Mouse (Mus musculus) adrenal gland, postnatal 25 days (tissue): Measurements from ENCODE around the gene Ogg1. TPM values are rescaled to one million over a fixed set of nuclear protein-coding genes. Genes with fewer than 3 reads are reported as not detected.
"Not testable (repeated sequence)": the region's sequence is repeated elsewhere in the genome, so short reads cannot be mapped to it uniquely, and the experiment has no call there.

Experiments
- DNase-seq: peaks from one replicate; pipeline ENCODE4 v3.0.0; 2021; ENCODE audit warnings: mixed read lengths
- total RNA-seq: library from RNA; stranded (reverse); gene quantifications from 2 replicates; pipeline ENCODE4 v1.2.3, GENCODE M21; 2021

The Ogg1 gene
- total RNA-seq, 1 experiment from 2014 or later = 19.9 TPM

DNA sequence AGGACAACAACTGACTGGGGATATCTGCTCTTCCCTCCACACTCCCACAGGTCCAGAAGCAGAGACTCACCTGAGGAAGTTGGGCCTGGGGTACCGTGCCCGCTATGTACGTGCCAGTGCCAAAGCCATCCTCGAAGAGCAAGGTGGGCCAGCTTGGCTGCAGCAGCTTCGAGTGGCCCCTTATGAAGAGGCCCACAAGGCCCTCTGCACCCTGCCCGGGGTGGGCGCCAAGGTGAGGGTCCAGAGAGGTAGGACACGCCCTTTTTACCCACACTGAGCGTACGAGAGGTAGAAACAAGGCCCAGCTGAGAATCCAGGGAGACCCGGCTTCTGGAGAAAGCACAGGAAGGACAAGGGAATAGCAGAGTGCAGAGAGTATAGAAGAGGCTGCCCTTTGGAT, 4.9 kb downstream of the Ogg1 start:
- DNase-seq = no peak

DNA sequence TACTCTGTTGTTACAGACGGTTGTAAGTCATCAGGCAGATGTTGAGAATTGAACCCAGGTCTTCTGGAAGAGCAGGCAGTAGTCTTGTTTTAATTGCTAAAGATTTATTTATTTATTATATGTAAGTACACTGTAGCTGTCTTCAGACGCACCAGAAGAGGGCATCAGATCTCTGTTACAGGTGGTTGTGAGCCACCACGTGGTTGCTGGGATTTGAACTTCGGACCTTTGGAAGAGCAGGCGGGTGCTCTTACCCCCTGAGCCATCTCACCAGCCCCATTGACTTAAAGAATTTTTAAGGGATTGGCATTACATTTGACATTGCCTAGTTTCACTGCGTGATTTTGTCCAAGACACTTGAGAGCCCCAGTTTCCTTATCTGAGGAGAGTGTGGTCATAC, 6.0 kb downstream of the Ogg1 start:
- DNase-seq = not testable (repeated sequence)

DNA sequence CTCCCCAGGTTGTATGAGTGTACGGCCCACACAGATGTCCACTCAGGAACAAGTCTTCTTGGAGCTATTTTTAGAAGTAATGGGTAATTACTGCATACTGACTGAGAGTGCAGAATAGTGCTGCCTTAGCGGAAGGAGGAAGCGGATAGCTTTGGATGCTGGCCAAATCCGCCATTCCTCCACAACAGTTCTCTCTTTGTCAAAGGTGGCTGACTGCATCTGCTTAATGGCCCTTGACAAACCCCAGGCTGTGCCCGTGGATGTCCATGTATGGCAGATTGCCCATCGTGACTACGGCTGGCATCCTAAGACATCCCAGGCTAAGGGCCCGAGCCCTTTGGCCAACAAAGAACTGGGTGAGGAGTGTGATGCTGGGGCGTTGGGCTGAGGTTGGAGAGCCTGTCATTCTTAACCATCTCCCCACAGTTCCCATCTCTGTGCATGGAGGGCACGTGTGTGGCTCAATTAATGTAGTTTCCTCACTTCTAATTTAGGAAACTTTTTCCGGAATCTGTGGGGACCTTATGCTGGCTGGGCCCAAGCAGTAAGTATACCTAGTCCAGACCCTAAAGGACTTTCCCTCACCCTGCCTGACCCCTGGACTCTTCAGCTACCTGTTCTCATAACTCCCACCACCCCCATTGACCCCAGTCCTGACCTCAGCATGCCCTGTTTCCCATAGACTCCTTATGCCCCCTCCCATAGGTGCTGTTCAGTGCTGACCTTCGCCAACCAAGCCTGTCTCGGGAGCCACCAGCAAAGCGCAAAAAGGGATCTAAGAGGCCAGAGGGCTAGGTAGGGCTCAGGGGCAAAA, 6.6 kb downstream of the Ogg1 start:
- DNase-seq = no peak

DNA sequence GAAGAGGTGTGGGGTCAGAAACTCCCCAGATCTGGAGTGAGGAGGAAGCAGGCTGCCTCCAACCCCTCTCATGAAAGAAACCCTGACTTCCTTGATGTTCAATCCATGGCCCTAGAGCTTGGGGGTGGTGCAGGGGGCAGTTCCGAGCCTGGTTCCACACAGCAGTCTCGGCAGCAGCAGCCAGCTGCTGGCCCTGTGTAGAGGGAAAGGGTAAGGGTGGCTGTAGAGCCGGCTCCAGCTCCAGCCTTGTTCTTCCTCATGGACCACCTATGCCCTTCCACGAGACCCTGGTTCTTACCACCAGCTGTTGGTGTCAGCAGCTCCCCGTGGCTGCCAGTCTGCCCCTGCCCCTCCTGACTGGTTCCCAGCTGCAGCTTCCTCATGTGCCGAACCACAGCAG, 7.4 kb downstream of the Ogg1 start:
- DNase-seq = no peak

DNA sequence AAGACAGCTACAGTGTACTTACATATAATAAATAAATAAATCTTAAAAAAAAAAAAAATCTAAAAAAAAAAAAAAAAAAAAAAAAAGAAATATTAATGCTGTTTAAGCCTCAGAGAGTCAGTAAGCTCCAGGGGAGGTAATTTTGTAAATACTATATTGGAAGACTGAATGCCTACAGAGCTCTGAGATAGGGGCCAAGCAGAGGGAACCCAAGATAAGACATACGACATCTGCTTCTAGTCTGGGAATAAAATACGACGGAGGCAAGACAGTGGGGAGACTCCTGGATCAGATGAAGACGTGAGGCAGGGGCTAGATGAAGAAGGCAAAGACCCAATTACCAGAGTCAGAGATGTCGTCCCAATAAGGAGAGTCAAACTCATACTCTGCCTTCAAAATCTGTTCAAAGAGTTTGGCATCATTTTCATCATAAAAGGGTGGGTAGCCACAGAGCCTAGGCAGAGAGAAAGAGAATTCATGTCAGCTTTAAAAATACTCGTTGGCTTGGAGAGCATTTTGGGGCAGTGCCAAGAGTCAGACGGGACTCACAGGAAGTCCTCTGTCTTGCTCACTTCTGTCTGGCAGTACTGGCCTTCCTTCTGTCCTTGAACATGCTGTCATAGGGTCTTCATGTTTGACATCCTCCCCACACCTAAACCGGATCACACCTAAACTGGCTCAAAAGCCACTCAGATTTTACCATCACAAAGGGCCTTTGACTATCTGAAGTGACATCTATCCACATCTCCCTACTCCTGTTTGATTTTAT, 10.3 kb downstream of the Ogg1 start:
- DNase-seq = peak; percentile 61

DNA sequence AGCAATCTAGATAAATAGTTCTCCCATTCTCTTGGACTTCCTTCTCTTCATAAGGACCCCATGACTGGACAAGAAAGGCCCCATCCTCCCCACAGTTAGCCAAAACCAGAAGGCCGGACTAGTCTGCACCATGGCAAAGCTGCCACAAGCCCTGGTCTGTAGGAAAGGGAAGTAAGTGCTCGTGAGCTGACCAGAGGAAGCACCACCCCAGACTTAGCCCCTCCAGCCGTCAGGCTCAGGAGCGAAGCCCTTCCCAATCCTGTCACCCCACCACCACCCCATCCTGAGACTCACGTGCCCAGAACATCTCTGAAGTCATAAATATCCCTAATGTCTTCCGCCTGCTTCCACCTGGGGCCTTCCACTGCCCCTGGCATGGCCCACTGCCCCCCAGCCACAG, 14.8 kb downstream of the Ogg1 start:
- no peak for DNase-seq

DNA sequence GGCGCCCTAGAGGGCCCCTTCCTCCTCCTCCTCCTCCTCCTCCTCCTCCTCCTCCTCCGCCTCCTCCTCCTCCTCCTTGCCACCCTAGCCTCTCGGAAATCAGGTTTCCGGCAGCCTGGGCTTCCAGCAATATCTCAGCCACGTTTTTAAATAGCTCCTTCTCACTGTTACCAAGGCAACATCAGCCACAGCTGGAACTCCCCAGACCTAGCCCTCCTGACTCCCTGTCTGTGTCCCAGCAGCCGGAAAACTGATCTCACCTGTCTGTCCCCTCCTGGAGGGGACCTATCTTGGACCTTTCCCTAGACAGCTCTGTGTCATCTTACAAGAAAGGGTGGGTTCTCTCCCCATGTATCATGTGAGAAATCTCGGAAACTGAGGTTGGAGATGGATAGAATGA, 15.5 kb downstream of the Ogg1 start:
- DNase-seq = no peak

DNA sequence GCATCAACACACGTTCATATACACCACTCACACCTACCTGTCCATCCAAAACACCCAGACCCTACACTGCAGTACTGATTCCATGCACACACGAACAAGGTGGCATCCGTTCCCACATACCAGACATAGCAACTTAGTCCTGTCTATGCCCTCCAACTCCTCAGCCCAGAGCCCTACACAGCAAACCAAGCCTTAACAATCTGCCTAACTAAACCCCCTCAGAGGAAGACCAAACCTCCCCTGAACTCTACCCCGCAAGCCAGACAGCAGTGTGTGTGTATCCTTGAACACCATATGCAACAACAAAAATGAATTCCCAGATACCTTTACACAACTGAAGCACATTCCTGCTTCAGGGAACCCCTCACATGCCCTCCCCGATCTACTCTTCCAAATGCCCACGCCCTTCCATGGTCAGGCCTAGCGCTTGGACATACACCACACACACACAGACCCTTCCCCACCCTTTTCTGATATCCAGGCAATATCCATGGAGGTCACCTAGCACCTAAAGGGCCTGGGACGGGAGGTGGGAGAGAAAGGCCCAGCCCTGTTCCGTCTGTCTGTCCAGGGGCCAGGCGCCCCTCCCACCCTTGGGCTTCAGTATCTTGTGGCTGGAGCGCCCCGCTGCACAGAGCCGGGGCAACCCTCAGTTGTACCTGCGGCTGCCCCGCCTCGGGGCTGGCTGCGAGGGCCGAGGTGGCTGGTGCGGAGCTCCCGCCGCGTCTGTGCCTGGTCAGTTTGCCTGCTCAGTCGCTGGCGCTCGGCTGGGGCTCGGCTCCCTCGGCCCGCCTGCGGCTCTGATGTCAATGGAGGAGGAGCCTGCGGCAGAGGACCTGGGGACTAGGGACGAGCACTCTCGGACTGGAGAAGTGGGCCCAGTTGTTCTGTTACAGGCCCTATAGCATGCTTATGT, 16.7 kb downstream of the Ogg1 start, which contains the start of gene Camk1:
Camk1 (minus strand) TSS at position 808 of the 916 bp plus-strand sequence.
- peak; percentile 86 for DNase-seq

DNA sequence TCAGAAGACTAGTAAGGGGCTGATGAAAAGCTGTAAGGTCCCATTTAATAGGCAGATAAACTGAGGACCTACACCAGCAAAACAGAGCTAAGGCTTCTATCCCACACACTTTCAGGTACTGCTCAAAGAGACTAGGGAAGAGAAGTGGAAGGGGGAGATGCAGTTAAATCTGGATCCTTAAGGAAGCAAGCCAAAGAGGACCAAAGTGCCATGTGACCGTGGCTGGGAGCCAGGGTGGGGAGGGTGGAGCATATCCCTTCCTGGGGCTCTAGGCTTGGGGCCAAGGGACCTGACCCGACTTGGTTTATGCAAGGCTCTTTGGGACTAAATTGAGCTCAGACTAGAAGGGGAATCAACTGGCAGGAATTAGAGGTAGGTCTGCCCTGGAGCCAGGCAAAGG, 17.5 kb downstream of the Ogg1 start:
- DNase-seq = peak; percentile 79

DNA sequence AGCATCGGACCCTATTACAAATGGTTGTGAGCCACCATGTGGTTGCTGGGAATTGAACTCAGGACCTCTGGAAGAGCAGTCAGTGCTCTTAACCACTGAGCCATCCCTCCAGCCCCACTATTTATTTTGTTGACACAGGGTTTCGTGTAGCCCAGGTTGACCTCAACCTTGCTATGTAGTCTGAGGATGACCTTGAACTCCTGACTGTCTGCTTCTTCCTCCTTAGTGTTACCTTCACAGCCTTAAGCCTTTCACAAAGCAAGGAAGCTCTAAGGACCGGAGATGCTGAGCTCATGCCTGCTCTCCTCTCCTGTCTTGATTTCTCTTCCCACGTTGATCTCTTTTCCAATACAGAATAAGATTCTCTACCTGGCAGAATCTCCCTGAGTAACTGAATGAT, 20.1 kb downstream of the Ogg1 start:
- no peak for DNase-seq

DNA sequence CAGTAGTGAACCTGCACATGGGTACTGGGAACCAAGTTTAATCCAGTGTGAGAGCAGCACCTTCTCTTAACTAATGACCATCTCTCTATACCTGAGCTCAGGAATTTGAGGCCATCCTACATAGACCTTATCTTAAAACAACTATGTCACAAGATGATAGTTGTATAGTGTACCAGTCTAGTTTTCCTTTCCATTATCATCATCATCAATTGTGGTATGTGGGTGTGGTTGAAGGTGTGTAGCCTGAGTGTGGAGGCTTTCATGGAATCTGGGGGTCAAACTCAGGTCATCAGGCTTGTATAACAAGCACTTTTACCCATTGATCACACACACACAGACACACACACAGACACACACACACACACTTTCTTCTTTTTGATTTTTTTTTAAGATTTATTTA, 23.8 kb downstream of the Ogg1 start:
- no peak for DNase-seq

DNA sequence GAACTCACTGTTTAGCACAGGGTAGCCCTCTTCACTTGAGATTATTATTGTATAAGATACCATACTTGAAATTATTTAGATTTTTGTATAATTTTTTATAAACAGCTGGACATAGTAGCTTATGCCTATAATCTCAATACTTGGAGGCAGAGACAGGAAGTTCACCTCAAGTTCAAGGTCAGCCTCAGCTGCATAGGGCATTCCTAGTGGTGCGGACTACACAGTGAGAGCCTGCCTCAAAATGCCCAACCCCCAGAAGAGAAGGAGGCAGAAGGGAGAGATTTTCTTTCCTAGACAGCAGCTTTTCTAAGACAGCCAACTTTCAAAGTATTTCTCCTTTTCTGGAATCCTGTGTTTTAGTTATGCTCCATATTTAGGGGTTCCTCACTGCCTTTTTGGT, 24.4 kb downstream of the Ogg1 start:
- DNase-seq = no peak

DNA sequence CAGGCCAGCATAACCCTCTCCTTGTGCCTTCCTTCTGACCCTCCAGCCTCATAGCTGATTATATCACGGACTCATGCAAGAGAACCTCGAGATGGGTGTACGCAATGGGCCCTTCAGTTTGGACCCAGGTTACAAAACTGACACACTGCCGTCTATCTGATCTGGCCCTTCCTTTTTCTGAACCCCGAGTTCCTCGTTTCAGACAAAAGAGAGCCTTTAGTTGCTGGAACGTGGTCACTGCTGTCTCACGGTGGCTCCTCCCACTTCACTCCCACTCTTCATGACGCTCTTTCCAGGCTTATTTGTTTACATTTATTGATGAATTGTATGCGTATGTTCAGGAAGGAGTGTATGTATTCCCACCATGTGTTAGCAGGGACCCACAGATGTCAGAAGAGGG, 24.9 kb downstream of the Ogg1 start:
- no peak for DNase-seq

DNA sequence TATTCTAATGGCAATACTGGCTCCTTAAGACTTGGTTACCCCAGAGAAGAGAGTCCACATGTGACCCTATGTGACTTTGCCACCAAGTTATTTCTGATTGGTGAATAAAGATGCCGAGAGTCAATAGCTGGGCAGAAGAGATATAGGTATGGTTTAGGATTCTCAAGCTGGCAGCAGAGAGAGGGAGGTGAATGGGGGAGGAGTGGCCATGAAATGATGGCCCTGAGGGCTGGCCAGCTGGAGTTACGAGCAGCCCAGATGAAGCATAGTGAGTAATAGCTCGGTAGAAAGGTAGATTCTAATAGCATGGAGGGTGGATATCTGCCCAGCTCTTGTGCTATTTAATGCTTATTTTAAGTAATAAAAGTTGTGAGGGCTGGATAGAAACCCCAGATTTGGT, 26.0 kb downstream of the Ogg1 start:
- DNase-seq = no peak

DNA sequence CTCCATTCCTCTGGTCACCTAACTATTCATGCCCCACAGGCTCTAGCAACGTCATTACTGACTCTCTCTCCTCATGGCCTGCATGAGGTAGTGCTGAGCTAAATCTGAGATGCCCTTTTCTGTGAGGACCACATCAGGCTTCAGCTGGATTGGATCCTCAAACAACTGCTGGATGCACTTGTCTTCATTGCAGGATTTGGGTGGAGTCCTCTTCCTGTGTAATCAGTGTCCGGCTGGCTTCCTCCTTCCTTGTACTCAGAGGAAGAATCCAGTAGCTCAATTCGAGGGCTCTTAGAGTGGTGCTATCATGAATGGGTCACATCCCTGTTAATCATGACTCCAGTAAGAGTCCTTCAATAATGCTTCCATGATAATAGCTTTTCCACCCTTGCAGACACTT, 26.9 kb downstream of the Ogg1 start:
- DNase-seq = no peak

DNA sequence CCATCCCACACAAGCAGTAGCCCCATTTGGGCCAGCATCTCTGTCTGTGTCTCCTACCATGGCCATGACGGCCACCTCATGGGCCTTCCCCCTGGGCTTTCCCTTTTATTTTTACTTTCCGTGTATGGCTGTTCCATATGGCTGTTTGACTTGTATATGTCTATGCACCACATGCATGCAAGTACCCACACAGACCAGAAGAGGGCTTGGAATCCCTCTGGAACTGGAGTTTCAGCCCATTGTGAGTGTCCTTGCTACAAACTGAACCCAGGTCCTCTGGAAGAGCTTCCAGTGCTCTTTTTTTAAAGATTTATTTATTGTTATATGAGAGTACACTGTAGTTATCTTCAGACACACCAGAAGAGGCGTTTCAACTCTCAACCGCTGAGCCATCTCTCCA, 34.7 kb downstream of the Ogg1 start:
- DNase-seq = no peak

DNA sequence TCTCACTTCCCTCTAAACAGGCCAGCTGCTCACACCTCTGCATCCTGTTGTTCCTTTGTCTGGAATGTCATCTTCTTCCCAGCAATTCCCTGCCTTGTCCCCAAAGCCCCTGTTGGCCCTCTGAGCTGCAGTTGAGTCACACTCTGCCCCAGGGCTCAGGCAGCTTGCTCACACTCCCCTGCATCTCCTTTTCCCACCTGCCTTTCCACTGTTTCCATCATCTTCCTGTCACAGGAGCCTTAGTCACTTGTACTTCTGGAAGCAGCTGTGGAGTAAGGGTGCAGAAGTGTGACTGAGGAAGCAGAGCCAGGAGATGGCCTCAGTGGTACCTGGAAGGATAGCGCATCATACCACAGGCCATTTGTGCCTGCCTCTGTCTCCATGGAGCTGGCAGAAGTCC, 35.5 kb downstream of the Ogg1 start:
- no peak for DNase-seq

DNA sequence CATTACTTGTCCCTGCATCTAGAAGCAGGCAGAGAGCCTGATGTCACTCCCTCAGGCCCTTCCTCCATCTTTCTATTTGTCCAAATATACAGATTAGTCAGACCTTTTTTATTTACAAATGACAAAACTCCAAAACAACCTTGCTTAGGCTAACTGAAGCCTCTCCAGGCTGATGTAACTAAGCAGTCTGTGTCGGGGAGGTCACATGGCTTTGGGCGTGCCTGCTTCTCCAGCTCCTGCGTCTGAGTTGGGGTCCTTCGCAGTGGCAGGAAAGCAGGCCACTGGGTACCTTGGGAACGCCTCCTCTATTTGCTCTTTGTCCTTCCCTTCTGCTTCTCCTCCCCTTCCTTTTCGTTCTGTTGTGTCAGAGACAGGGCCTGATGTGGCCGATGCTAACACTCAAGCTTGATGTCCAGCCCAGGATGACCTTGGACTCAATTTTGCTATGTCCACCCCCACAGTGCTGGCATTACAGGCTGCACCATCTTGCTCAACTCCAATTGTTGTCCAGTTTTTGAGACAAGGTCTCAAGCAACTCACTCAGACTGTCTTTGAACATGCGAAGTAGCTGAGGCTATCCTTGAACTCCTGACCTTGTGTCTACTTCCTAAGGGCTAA, 37.9 kb downstream of the Ogg1 start:
- no peak for DNase-seq

DNA sequence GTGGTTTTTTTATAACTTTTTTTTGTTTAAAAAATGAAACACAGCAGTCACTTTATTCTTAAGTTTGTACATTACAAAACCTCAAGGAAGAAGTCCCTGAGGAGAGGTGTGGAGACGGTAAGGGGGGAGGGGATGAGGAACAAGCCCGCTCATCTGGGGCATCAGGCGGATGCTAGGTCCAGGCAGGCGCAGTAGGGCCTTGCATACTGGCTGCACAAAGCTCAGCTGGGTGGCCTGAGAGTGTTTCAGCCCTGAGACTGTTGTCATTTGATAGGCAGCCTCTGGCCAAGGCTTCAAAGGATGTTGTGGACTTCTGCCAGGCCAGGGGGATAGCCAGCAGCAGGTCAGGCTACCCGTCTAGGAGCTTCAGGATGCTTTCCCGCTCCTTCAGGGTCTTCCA, 39.9 kb downstream of the Ogg1 start:
- DNase-seq = no peak

DNA sequence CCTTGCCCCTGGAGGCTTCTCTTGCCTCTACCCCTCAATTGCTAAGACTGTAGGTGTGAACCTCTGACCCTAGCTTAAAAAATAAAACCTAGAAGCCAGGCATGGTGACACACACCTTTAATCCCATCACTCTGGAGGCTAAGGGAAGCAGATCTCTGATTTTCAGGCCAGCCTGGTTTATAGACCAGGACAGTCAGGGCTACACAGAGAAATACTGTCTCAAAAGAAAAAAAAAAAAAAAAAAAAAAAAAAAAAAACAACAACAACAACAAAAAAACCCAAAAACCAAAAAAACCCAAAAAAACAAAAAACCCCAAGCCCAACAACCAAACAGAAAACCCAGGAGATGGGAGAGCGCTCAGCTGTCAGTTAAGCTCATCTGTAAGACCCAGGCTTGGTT, 40.8 kb downstream of the Ogg1 start:
- DNase-seq = no peak

DNA sequence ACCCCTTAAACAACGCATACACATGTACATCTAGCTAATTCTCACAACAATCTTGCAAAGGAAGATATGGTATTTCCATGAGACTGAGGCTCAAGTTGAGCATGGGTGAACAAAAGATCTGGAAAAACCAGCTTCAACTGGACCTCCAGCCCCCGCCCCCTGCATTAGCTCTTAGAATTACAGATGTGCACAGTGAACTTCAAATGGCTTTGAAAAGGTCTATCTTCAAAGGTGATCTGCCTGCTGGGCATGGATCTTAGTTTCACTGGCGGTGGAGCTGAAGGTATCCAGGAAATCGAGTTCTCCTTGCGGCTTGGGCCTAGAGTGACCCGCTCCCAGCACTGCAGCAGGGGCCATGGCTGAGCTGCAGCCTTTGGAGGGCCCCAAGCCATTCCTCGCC, 41.4 kb downstream of the Ogg1 start:
- DNase-seq = no peak

DNA sequence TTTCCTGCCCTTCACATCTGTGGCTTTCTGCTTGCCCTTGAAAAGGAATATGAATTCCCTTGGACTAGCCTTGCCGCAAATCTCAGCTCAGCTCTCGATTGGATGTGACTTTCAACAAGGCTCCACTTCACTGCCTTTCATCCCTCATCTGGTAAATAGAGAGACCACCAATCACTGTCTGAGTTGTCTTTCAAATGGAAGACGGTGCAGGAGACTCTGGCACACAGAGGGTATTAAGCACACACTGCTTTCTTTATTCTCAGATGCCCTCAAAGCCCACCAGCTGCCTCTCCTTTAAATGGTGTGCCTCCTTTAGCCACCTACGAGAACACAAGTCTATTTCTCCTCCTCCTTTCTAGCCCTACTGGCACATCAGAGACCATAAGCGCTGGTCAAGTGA, 41.8 kb downstream of the Ogg1 start:
- no peak for DNase-seq
